Mouse (Mus musculus) embryo, embryonic 10.5 days (tissue): Measurements from ENCODE around the gene Kdm2a.

Source experiments
- DNase-seq: peaks from one replicate; pipeline ENCODE4 v3.0.0-alpha.2; 2015; ENCODE audit warnings: low spot score

The Kdm2a gene

GRCm38 (mm10) chr19:4299126-4299525 is 99.0 kb downstream of the Kdm2a start:
- no peak for DNase-seq

DNA sequence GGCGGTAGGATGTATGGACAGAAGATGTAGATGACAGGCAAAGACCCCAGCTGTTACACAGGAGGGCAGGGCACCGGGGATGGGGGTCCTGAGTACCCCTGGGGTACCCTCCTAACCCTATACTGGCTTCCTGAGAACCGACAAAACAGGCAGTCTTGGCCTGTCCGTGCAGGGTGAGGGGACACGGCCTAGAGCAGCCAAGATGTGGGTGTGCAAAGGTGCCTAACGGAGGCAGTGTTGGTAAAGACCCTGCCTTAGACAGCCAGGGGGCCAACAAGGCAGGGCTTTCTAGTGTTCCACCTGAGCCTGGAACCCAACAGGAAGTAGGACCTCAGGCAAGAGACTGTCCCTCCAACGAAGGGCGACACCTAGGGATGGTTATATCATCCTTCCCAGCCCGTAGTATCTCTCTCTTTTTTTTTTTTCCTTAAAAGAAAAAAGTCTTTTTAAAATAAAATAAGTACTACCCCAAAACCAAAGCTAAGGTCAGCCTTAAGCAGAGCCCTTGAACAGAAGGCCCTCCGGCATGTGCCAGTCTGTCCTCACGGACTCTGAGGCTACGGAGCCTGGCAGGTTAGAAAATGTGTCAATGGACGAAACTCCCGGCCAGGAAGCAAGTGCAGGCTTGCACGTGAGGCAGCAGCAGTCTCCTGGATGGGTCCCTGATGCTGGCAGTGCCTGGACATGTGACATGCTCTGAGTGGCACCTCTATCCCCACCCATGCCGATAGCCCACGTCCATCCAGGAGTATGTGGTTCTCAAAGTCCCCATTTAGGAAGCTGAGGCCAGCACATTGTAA is 99.6 kb downstream of the Kdm2a start:
- DNase-seq = no peak

DNA sequence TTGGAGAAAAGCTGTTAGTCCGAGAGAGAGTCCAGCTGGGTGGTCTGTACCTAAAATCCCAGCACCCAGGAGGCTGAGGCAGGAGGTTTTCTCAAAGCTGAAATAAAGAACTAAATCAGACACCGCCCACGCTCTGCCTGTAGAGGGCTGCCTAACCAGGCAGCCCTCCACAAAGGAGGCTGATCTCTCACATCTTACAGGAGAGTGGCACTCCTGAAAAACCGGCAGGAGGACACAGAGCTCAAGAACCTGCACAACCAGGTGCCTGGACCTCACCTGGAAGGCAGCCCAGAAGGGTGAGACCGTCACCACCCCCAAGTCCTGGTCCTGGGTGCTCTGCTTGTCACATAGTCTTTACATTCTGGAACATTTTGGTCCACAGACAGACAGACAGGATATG is 100.2 kb downstream of the Kdm2a start:
- DNase-seq = no peak

DNA sequence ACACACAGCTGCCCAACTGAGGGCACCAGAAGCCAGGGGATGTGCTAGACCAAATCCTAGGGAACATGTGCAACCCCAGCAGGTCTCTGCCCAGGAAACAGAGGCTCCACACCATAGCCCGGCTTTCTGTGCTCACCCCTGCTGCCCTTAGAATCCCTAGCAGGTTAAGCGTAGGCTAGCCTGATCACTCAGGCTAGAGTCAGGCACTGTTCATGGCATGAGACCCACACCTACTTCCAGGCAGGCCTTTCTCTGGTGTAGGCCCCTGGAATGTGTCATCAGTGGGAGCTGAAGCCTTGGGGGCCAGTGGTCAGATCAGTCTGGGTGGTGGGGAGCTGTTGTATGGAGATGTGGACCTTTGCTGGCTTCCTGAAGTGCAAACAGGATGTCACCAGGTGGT is 101.5 kb downstream of the Kdm2a start:
- DNase-seq = no peak

DNA sequence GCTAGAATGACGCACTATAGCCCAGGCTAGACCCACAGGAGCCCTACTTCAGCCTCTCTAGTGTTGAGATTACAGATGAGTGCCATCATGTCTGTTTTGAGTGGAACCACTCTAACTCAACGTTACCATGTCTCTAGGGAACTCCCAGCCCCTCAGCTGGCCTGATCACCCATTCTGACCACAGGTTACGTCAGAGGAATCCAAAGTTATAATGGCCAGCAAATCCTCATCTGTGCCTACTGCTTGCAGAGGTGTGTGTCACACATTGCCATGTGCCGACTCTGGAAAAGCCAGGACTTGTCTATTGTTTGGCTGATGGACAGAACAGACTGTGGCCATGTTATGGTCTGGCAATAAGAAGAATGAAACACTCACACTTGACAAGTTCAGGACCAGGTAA is 102.7 kb downstream of the Kdm2a start:
- DNase-seq = no peak

DNA sequence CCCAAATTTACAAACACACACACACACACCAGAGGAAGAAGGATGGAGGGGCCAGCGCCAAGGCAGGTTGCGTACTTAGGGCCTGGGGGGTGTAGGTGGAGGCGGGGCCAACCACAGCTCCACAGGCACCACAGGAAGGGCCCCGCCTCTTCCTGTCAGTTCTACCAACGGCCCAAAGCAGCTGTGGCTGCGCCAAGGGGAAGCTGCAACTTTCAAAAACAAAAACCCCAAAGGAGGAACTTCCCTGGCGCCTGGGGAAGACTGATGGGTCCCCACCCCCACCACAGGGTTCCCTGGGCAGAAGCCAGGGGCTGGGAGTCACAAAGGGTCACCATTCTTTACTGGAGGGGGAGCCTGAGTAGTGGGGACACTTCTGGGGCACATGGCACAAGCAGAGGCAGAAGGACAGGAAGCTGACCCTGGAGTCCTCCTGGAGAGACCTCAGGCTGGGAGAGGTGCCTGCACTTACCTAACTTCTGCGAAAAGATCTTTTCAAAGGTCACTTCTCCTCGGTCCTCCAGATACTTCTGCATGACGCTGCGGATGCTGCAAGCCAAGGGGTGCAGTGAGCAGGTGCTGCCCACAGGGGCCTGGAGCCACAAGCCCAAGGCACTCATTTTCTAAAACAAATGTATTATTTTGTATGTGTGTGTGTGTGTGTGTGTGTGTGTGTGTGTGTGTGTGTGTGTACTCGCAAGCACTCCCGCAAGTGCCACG is 103.5 kb downstream of the Kdm2a start:
- no peak for DNase-seq

GRCm38 (mm10) chr19:4291161-4291560 is 106.9 kb downstream of the Kdm2a start:
- no peak for DNase-seq

DNA sequence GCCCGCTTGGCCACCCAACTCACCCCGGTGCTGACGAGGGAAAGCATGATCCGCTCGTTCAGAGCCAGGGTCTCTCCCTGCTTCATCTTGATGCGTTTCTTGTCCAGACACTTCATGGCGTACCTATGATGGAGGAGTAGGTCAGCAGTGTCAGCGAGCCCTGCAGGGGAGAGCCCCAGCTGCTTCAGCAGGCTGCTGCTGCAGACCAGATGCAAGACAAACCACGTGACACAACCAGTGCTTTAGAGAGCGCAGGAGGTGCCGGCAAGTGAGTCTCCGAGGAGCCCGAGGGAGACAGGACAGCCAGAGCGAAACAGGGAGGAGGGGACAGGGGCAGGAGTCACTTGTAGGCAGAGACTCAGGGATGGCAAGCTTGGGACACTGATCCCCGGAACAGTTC is 107.3 kb downstream of the Kdm2a start:
- no peak for DNase-seq

GRCm38 (mm10) chr19:4283653-4284052 is 114.4 kb downstream of the Kdm2a start:
- DNase-seq = no peak

GRCm38 (mm10) chr19:4282898-4283553 is 115.1 kb downstream of the Kdm2a start, which contains the start of gene Ankrd13d:
Gene Ankrd13d, minus strand, starts transcription at chr19:4283137.
- peak; percentile 93 for DNase-seq

- no peak for DNase-seq
These were observed 117.7 kb downstream of the Kdm2a start for GRCm38 (mm10) chr19:4280425-4280824.

- no peak for DNase-seq
These were observed 118.6 kb downstream of the Kdm2a start for GRCm38 (mm10) chr19:4279487-4279886.

DNA sequence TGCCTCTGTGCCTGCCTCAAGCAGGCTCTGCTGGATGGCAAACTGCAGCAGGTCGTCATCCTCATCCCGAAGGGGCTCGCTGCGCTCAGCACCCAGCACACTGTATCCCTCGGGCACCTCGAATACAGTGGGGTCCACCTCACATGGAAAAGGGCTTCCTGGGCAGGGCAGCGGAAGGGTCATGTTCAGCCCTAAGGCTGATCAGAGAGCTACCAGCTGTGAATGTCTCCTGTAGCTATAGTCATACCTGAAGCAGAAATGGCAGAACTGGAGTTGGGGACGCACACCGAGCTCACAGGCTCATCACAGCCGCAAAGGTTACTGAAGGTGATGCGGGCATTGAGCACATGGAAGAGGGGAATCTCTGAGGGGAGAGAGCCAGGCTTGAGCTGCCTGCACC is 127.1 kb downstream of the Kdm2a start:
- no peak for DNase-seq

GRCm38 (mm10) chr19:4270187-4270586 is 127.9 kb downstream of the Kdm2a start:
- DNase-seq = no peak

DNA sequence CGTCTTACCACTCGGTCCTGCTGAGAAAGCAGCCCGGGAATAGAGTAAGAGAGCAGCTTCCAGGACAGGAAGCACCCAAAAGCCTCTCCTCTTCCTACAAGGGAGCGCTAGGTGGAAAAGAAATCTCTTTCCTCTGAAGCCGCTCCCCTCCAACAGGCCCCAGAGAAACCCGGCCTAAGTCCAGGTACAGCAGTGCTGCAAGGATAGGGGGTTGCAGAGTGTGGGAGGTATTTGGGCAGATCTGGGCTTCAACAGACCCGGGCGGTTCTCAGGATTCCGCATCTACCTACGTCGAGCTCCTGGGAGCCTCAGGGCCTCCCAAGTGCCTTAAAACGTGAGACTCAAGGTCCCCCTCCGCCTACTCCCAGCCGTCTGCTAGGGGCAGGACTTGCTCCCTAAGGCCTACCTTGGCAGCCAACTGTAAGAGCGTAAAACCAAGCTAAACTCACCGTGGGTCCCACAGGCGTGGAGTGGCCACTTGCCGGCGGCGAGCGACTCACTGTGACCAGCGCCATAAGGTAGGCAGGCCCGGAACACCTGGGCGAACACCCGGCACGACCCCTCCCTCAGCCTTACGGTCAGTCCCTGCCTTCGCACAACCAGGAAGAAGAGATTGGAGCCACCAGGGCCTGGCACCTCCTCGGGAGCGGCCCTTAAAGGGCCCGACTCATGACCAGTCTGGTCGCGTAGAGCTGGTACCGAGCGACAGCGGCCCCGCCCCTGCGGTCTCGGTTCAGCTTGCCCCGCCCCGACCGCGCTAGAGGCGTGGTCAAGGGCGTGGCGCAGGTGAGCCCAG is 129.3 kb downstream of the Kdm2a start, which contains the start of gene Ssh3:
Gene Ssh3, minus strand, starts transcription at position 615 of the 796 bp plus-strand sequence.
- peak; percentile 34 for DNase-seq

DNA sequence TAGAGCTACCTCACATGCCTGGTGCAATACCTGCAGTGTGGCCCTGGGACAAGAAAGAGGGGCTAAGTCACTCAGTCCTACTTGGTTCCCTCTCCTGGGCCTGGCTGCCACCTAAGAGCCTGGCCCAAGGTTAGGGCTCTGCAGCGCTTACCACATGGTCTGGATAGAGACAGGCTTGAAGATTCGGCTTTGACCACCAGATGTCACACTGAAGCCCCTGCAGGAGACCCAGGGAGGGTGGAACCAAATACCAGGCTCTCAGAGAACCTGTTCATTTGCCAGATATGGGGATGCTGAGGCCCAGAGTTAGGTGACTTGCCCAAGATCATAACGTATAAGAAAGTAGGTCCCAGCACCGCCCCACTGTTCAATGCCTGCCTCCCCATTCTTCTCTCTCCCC is 132.1 kb downstream of the Kdm2a start:
- no peak for DNase-seq
